Mouse (Mus musculus) stomach, embryonic 14.5 days (tissue): ENCODE measurements around the gene Rgmb. TPM values are rescaled to one million over a fixed set of nuclear protein-coding genes. Genes with fewer than 3 reads are reported as not detected.

Source experiments
- ATAC-seq: fragments of 200-750 bp; cut with Nextera tagmentation; 2 replicates; pipeline ENCODE4 v1.8.0; 2017; ENCODE audit warnings: low read depth, moderate TSS enrichment; ENCODE audit not compliant: insufficient number of reproducible peaks, insufficient read depth, low FRiP score
- H3K27ac ChIP-seq: fragments of 300-500 bp; sonication (generic); 2 replicates; pipeline ENCODE4 v1.5.1; 2014; ENCODE audit warnings: mild to moderate bottlenecking, low read length, moderate library complexity, mixed read lengths
- H3K27me3 ChIP-seq: fragments of 300-500 bp; sonication (generic); 2 replicates; pipeline ENCODE4 v1.6.1; 2014; ENCODE audit warnings: low read length, control low read depth, mixed read lengths; ENCODE audit not compliant: control insufficient read depth, insufficient read depth
- H3K36me3 ChIP-seq: fragments of 300-500 bp; sonication (generic); 2 replicates; pipeline ENCODE4 v1.6.1; 2014; ENCODE audit warnings: mild to moderate bottlenecking, control low read depth, low read length, moderate library complexity, mixed read lengths; ENCODE audit not compliant: control insufficient read depth, insufficient read depth
- H3K4me1 ChIP-seq: fragments of 300-500 bp; sonication (generic); 2 replicates; pipeline ENCODE4 v1.6.1; 2014; ENCODE audit warnings: low read length, control low read depth, mixed read lengths; ENCODE audit not compliant: control insufficient read depth, insufficient read depth
- H3K4me2 ChIP-seq: fragments of 300-500 bp; sonication (generic); replicated peaks from 2 replicates; pipeline ENCODE4 v1.6.1; 2014; ENCODE audit warnings: low read depth, low read length, control low read depth
- H3K4me3 ChIP-seq: fragments of 300-500 bp; sonication (generic); 2 replicates; pipeline ENCODE4 v1.5.1; 2014; ENCODE audit warnings: low read depth, low read length, control low read depth
- H3K9ac ChIP-seq: fragments of 300-500 bp; sonication (generic); replicated peaks from 2 replicates; pipeline ENCODE4 v1.6.1; 2014; ENCODE audit warnings: low read depth, mild to moderate bottlenecking, control low read depth, low read length, moderate library complexity, mixed read lengths
- H3K9me3 ChIP-seq: fragments of 300-500 bp; sonication (generic); 2 replicates; pipeline ENCODE4 v1.6.1; 2016; ENCODE audit warnings: low read depth, low read length, control low read depth; ENCODE audit not compliant: control insufficient read depth
- WGBS: fragments of 180-500 bp; shearing (Covaris S2); extraction: QIAGEN DNeasy Blood & Tissue Kit; methylation state at CpG from one replicate; pipeline ENCODE4 v1.1.7; 2014; 5-methylcytosine and 5-hydroxymethylcytosine counted together
- polyA plus RNA-seq: library from polyadenylated mRNA; unstranded; fragments of >200 nt; fragmentation: Nextera tagmentation; extraction: Ambion mirVana; gene quantifications from 2 replicates; pipeline ENCODE4 v1.2.1, GENCODE M21; 2014

Rgmb gene
- polyA plus RNA-seq, 1 experiment from 2014 or later, result 64.0 TPM

DNA sequence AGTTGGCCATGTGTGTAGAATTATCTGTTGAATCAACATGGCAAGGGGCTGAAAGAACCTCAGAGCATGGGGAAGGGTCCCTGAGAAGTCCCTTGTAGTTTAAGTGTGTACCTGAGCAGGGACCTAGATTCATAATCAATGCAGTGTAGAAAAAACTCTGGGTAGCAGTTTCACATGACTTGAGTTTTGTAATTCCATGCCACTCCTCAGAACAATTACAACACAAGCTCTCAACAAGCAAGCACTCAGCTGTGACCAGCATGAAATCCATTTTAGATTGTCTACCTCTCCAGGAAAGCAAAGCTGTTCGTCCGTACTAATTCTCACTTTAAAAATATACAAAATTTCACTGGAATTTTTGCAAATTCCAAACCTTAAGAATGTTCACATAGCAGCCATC, 20.9 kb downstream of the Rgmb start:
- H3K4me1 ChIP-seq, result peaks cover 56% of the 10 kb centered on the region
- WGBS, result 55% methylated on average over 2 of the region's 2 CpGs
- H3K4me2 ChIP-seq, result no peak overlapping the region
- peak overlapping the region; percentile 39; the same call in 1 of the 2 replicates for H3K27ac ChIP-seq
- no peaks in the 10 kb centered on the region for H3K9me3 ChIP-seq
- ATAC-seq, result no peak
- H3K36me3 ChIP-seq, result peaks cover 26% of the 10 kb centered on the region
- H3K9ac ChIP-seq, result no peak overlapping the region
- H3K4me3 ChIP-seq, result no peak overlapping the region
- H3K27me3 ChIP-seq, result no peaks in the 10 kb centered on the region

DNA sequence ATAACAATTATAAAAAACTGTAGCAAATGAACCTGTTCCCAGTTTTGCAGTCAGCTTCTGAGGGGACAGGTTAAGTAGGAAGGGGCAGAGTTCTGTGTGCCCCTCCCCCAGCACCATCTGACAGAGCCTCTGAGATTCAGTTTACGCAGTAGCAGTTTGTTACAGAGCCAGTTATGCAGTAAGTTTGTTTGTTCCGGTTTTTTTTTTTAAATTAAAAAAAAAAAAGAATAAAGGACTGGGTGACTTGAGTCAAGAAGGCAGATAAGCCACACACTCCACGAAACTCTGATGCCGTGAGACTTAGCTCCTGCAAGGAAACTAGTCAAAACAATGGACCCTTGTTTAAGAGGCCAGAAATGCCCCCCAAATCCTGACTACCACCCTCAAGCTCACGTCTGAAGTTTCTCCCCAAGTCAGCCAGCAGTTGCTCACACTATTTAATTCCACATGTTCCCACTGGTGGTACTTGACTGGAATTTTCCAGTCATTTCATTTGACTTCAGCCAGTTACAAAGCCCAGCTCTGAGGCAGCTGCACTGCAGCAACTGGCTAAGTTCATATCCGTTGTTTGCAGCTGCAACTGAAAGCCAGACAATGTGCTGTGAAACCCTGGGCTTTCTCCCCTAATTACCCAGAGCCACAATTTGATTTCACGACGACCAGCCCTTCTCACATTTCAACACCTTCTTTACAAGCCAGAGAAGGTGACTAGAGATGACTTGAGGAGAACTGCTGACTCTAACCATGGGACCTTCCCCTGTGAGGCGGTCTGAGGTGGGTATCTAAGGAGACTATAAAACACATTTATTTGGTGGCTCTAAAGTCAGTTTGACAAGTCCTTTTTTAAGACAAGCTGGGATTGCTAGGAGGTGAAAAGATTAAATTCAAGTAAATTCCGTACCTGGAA, 22.1 kb downstream of the Rgmb start:
- peak overlapping the region; percentile 39; the same call in 1 of the 2 replicates for H3K27ac ChIP-seq
- H3K36me3 ChIP-seq, result peaks cover 26% of the 10 kb centered on the region

DNA sequence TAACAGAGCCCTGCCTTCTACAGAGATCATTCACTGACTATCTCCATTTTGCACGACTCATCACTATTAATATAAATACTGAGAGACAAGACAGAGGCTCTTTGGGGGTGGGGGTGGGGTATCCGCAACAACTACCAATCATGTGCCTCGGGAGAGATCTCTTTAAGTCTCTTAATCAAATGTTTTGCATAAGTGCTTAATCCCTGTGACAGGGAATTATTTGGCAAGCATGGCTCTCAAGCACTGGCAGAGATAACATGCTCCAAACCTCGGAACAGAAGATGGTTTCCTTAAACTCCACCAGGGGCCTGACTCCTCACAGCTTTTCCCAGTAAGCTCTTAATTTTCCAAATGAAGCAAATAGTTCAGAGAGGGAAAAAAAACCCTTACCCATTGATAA, 22.8 kb downstream of the Rgmb start:
- no peak overlapping the region for H3K9ac ChIP-seq
- H3K36me3 ChIP-seq, result peaks cover 25% of the 10 kb centered on the region
- H3K27ac ChIP-seq, result no peak overlapping the region
- no peaks in the 10 kb centered on the region for H3K27me3 ChIP-seq
- H3K4me2 ChIP-seq, result no peak overlapping the region
- H3K9me3 ChIP-seq, result no peaks in the 10 kb centered on the region
- H3K4me1 ChIP-seq, result peaks cover 40% of the 10 kb centered on the region
- ATAC-seq, result no peak
- 33% methylated on average over 4 of the region's 4 CpGs for WGBS
- no peak overlapping the region for H3K4me3 ChIP-seq

More for the DNA sequence above, 22.1 kb downstream of the Rgmb start:
- H3K4me3 ChIP-seq, result no peak overlapping the region
- no peak overlapping the region for H3K9ac ChIP-seq
- peaks cover 46% of the 10 kb centered on the region for H3K4me1 ChIP-seq
- WGBS, result 22% methylated on average over 10 of the region's 10 CpGs
- H3K27me3 ChIP-seq, result no peaks in the 10 kb centered on the region
- no peak for ATAC-seq
- 0 out of 2 replicates have a peak overlapping the region, but pooled peaks have one; percentile 5 for H3K4me2 ChIP-seq
- no peaks in the 10 kb centered on the region for H3K9me3 ChIP-seq

DNA sequence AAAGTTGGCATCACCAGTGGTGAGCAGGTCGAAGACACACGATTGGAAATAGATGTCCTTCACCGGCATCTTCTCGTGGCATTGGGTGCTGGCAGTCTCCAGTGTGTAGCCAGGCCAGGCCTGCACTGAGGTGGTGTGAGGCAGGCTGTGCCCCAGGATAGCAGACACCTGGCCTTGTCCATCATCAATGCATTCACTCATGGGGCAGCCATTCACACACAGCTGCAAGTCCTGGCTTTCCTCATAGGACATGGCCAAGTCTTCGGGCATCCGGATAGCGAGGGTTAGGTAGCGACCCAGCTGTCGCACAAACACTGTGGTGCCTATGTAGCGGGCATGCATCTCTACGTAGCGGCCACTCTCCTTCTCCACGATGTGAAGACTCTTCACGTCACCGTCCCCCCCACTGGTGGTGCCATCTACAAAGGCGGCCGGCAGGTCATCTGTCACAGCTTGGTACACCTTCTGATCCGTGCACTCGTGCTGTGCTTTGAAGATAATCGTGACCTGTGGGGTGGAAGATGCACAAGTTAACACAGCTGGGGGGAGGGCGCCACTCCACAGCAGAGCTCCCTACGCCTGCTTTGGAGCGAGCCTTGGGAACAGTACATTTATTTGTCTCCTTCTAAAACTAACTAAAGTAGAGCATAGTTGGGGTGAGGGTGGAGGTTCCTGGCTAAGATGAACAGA, 23.4 kb downstream of the Rgmb start:
- no peak overlapping the region for H3K4me2 ChIP-seq

DNA sequence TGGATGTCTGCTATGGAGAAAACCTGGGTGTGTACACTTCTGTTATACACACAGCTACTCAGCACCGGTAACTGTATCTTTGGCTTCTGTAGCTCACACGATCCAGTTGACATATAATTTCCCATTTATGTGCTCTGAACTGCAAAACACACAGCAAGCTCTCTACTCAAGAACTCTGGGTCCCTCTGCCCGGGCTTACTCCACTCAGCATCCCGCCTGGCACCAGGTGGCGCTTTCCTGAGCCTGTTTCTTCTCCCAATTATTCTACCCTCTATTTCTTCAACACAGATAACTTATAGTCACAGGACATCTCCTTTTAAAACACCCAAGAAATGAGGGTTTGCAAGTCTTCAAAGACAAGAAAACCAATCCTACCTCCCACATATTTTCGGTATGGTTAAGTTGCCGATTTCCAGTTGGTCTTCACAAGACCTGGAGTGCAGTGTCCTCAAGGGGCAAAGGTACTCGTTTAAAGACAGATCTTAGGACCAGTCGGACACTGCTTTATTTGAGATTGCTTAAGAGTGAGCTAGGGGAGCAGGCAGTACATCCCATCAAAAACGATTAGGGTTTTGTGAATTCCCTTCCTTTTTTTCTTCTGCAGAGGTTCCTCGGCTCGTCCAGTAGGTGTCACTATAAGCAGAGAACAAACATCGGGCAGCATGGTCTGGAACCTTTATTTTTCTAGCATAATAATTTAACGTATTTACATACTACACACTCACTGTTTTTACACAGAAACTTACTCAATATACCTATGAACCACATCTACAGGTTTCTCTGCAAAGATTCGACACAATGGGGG, 26.6 kb downstream of the Rgmb start:
- Histone ChIP-seq H3K27ac (no peak overlapping the region), H3K36me3 (peaks cover 18% of the 10 kb centered on the region), H3K9me3 (no peaks in the 10 kb centered on the region), H3K4me1 (peaks cover 13% of the 10 kb centered on the region), H3K27me3 (no peaks in the 10 kb centered on the region), H3K4me3 (no peak overlapping the region), H3K4me2 (no peak overlapping the region), H3K9ac (no peak overlapping the region)
- no peak for ATAC-seq
- 47% methylated on average over 15 of the region's 15 CpGs for WGBS

More for the DNA sequence above, 23.4 kb downstream of the Rgmb start:
- no peak overlapping the region for H3K27ac ChIP-seq
- no peak; the same call in 1 of the 2 replicates for ATAC-seq
- 81% methylated on average over 23 of the region's 23 CpGs for WGBS
- H3K36me3 ChIP-seq, result peaks cover 20% of the 10 kb centered on the region
- no peak overlapping the region for H3K9ac ChIP-seq
- no peaks in the 10 kb centered on the region for H3K9me3 ChIP-seq
- no peaks in the 10 kb centered on the region for H3K27me3 ChIP-seq
- peaks cover 37% of the 10 kb centered on the region for H3K4me1 ChIP-seq
- no peak overlapping the region for H3K4me3 ChIP-seq

DNA sequence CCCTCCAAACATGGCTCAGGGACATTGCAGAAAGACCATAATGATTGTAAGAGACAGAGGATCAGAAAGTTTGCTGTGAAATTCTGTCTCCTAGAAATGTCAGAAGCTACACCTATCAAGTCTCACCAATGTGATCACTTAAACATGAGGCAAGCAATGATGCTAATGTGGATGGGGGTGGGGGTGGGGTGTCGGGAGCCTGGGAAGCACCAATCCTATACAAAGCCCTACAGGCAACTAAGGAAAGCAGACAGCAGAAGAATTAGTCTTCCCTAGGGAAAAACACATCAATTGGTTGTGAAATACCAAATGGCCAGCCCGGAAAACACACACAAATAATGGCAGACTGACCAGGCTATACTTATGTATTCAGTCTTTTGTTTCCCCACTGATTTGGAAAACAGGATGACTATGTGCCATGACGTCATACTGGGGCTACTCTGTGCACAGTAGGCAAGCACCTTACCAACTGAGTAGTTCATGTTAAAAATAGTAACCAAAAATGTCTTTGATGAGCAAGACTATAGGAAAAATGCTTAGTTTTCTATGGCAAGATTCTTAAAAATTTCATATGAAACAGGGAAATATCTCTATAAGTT, 31.5 kb downstream of the Rgmb start:
- ATAC-seq, result no peak
- Histone ChIP-seq H3K9ac (no peak overlapping the region), H3K36me3 (no peaks in the 10 kb centered on the region), H3K4me2 (no peak overlapping the region), H3K9me3 (no peaks in the 10 kb centered on the region), H3K4me3 (no peak overlapping the region), H3K27me3 (no peaks in the 10 kb centered on the region), H3K4me1 (no peaks in the 10 kb centered on the region), H3K27ac (no peak overlapping the region)
- WGBS, result 83% methylated on average over 3 of the region's 3 CpGs

DNA sequence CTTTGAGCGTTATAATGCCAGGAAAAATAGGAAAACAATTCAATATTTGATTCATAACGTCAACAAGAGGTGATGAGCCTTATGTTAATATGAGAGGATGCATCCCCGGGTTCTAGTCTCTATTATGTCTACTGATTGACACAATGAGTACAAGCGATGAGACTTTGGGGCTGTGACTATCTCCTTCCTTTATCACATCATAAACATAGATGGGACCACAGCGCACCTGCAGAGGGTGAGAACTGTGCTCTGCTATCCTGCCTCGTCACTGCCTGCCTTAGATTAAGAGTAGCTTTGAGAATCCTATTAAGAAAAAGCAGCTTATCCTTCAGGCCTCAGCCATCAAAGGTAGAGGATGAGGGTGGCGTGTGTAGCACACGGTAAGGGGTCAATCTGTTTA, 40.1 kb downstream of the Rgmb start:
- Histone ChIP-seq H3K36me3 (no peaks in the 10 kb centered on the region), H3K27ac (no peak overlapping the region), H3K4me3 (no peak overlapping the region), H3K4me2 (no peak overlapping the region), H3K9me3 (no peaks in the 10 kb centered on the region), H3K4me1 (no peaks in the 10 kb centered on the region), H3K27me3 (no peaks in the 10 kb centered on the region), H3K9ac (no peak overlapping the region)
- WGBS, result 86% methylated on average over 8 of the region's 8 CpGs
- no peak for ATAC-seq

DNA sequence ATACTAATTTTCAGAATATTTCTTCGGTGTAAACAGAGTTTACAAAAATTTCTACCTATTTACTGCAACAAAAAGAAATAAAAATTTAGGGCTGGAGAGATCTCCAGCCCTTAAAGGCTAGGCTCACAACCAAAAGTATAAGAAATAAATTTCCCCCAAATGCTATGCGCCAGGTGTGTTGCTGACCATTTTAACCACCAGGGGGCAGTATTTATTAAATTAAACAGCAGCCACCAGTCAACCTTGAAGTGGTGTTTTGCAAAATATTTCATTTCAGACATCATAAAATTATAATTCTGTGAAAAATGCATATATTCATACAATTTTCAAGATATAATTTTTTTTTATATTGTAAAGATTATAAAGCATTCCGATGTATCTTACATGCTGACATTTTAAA, 43.8 kb downstream of the Rgmb start:
- H3K36me3 ChIP-seq, result no peaks in the 10 kb centered on the region
- H3K27me3 ChIP-seq, result no peaks in the 10 kb centered on the region
- H3K4me3 ChIP-seq, result no peak overlapping the region
- H3K27ac ChIP-seq, result no peak overlapping the region
- ATAC-seq, result no peak
- H3K4me2 ChIP-seq, result no peak overlapping the region
- 35% methylated on average over 3 of the region's 3 CpGs for WGBS
- H3K9ac ChIP-seq, result no peak overlapping the region
- no peaks in the 10 kb centered on the region for H3K9me3 ChIP-seq
- H3K4me1 ChIP-seq, result no peaks in the 10 kb centered on the region
